Mouse (Mus musculus): Measurements from ENCODE around the gene Sat2. TPM values are rescaled to one million over a fixed set of nuclear protein-coding genes. Genes with fewer than 3 reads are reported as not detected.
A peak's percentile ranks its signal among the peaks of the same experiment; 100 is the strongest.

Sat2 gene
- total and polyA plus RNA-seq, 3 experiments: 1.5 to 7.3 TPM; not detected in 1

DNA sequence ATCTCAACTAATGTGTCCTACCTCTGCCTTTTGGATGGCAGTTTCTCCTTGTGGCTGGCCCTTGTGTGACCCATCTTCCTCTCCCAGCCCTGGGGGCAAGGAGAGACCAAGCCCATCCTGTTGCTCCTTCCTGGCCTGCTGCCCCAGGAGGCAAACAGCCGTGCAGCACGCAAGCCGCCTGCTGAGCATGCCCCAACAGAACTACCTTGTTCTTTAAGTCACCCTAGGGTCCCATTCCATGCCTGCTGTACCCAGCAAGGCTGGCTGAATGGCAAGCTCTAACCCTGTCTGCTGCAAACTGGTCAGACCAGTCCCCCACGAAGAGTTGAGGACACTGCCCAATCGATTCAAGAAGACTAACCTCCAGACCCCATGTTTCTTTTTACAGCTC is 34.2 kb downstream of the Sat2 start:
- no peak for TF ChIP-seq GATA2 (IDR thresholded peaks at IDR 0.05; ENCODE audit: borderline replicate concordance, low read depth, low read length)
- TF ChIP-seq TAL1 (conservative IDR thresholded peaks at IDR 0.05; ENCODE audit: low read depth, low read length): no peak
- TF ChIP-seq GATA1 (IDR thresholded peaks at IDR 0.05; ENCODE audit: borderline replicate concordance, low read length): no peak
- TF ChIP-seq POLR2AphosphoS5 (IDR thresholded peaks at IDR 0.05; ENCODE audit: insufficient replicate concordance, low read depth, low read length): no peak
- TF ChIP-seq CTCF (IDR thresholded peaks at IDR 0.05; ENCODE audit: low read depth, low read length): no peak
- Histone ChIP-seq H3K27me3 (ENCODE audit: insufficient read depth, low read length) (no peaks in the 10 kb centered on the region), H3K4me3 (ENCODE audit: low read depth, low read length) (no peak overlapping the region), H3K9me3 (replicated peaks) (no peaks in the 10 kb centered on the region), H3K36me3 (replicated peaks) (peaks cover 91% of the 10 kb centered on the region), H3K4me1 (ENCODE audit: insufficient read depth, low read depth, low read length) (peaks cover 61% of the 10 kb centered on the region)
- ATAC-seq (ENCODE audit: extremely low read depth, insufficient number of reproducible peaks, low FRiP score, poor library complexity, severe bottlenecking) (no peak), DNase-seq (ENCODE audit: low spot score) (no peak)

DNA sequence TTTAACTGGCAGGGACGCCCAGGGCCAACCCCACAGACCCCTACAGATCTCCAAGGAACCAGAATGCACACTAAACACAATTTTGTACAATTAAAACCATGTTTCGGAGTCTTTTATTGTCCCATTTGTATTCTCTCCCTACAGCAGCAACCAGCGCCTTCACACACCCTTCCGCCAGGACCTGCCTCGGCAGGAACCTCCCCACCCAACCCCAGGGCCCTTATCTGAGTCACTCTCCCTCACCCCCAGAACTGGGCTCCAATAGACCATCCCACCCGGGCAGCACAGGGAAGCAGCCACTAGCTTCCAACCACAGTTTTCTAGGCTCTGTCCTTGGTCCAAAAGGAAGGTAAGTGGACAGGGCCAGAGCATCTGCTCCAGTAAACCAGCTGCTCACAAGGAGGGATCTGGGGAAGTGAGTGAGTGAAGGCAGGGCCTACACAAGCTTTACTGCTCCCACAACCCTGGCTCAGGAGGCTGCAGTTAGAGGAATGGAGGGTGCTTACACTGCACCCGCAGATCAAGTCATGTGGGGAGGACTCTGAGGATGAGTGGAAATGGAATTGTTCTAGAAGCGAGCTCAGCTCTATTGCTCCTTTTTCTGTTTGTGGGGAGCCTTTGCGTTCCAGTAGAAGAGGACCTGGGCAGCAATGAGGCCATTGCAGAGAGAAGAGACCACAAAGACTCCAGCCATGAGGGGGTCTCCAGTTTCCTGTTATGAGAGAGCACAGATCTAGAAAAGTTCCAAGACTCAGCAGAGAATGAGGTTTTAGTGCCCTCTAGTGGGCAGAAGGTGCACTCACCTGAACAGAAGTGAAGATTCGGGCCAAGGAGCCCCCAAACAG is 35.0 kb downstream of the Sat2 start:
- Histone ChIP-seq H3K4me1 (ENCODE audit: insufficient read depth, low read depth, low read length) (peaks cover 68% of the 10 kb centered on the region), H3K4me3 (ENCODE audit: low read depth, low read length) (no peak overlapping the region), H3K9me3 (replicated peaks) (no peaks in the 10 kb centered on the region), H3K36me3 (replicated peaks) (peaks cover 83% of the 10 kb centered on the region), H3K27me3 (ENCODE audit: insufficient read depth, low read length) (no peaks in the 10 kb centered on the region)
- 0 out of 2 replicates have a peak, but pooled peaks have one; percentile 25 for ATAC-seq (ENCODE audit: extremely low read depth, insufficient number of reproducible peaks, low FRiP score, poor library complexity, severe bottlenecking)
- DNase-seq (ENCODE audit: low spot score): peak; percentile 48
- TF ChIP-seq POLR2AphosphoS5 (IDR thresholded peaks at IDR 0.05; ENCODE audit: insufficient replicate concordance, low read depth, low read length): no peak
- TF ChIP-seq GATA2 (IDR thresholded peaks at IDR 0.05; ENCODE audit: borderline replicate concordance, low read depth, low read length): no peak
- TF ChIP-seq GATA1 (IDR thresholded peaks at IDR 0.05; ENCODE audit: borderline replicate concordance, low read length): no peak
- TF ChIP-seq CTCF (IDR thresholded peaks at IDR 0.05; ENCODE audit: low read depth, low read length): peak; percentile 51
- no peak for TF ChIP-seq TAL1 (conservative IDR thresholded peaks at IDR 0.05; ENCODE audit: low read depth, low read length)

DNA sequence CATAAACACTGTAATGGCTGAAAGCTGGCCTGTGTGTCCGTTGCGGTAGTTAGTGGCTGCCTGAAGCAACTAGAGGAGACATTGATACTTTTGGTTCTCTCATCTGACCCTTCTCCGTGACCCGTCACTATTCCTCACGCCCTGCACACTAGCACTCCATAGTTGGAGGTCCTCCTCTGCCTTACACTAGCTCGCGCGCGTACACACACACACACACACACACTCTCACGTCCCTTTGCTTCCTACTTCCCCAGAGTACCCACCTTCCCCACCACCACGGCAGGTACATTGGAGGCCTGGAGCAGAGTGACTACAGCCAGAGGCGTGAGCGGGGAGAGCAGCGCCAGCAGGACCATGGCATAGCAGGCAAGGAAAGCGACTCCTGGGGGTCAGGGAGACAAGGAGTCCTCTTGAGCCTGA is 35.6 kb downstream of the Sat2 start:
- Histone ChIP-seq H3K36me3 (replicated peaks) (peaks cover 77% of the 10 kb centered on the region), H3K9me3 (replicated peaks) (no peaks in the 10 kb centered on the region), H3K4me1 (ENCODE audit: insufficient read depth, low read depth, low read length) (peaks cover 64% of the 10 kb centered on the region), H3K27me3 (ENCODE audit: insufficient read depth, low read length) (no peaks in the 10 kb centered on the region), H3K4me3 (ENCODE audit: low read depth, low read length) (peak overlapping the region; percentile 22; the same call in 1 of the 2 replicates)
- ATAC-seq (ENCODE audit: extremely low read depth, insufficient number of reproducible peaks, low FRiP score, poor library complexity, severe bottlenecking): no peak
- no peak for DNase-seq (ENCODE audit: low spot score)
- no peak for TF ChIP-seq CTCF (IDR thresholded peaks at IDR 0.05; ENCODE audit: low read depth, low read length)
- no peak for TF ChIP-seq POLR2AphosphoS5 (IDR thresholded peaks at IDR 0.05; ENCODE audit: insufficient replicate concordance, low read depth, low read length)
- TF ChIP-seq GATA1 (IDR thresholded peaks at IDR 0.05; ENCODE audit: borderline replicate concordance, low read length): no peak
- no peak for TF ChIP-seq GATA2 (IDR thresholded peaks at IDR 0.05; ENCODE audit: borderline replicate concordance, low read depth, low read length)
- TF ChIP-seq TAL1 (conservative IDR thresholded peaks at IDR 0.05; ENCODE audit: low read depth, low read length): no peak

GRCm38 (mm10) chr11:69661221-69661881 is 39.5 kb downstream of the Sat2 start:
- Histone ChIP-seq H3K9me3 (replicated peaks) (no peaks in the 10 kb centered on the region), H3K4me1 (ENCODE audit: insufficient read depth, low read depth, low read length) (peaks cover 68% of the 10 kb centered on the region), H3K36me3 (replicated peaks) (peaks cover 73% of the 10 kb centered on the region)

GRCm38 (mm10) chr11:69662213-69662966 is 40.6 kb downstream of the Sat2 start, which contains the start of gene Mpdu1:
Gene Mpdu1 (minus strand): TSS chr11:69662642.
- Histone ChIP-seq H3K9me3 (replicated peaks) (no peaks in the 10 kb centered on the region), H3K4me1 (ENCODE audit: insufficient read depth, low read depth, low read length) (peaks cover 61% of the 10 kb centered on the region), H3K36me3 (replicated peaks) (peaks cover 68% of the 10 kb centered on the region), H3K27me3 (ENCODE audit: insufficient read depth, low read length) (no peaks in the 10 kb centered on the region), H3K4me3 (ENCODE audit: low read depth, low read length) (peak within 1 kb of the TSS; percentile 73)
- ATAC-seq (ENCODE audit: extremely low read depth, insufficient number of reproducible peaks, low FRiP score, poor library complexity, severe bottlenecking): peak; percentile 78
- DNase-seq (ENCODE audit: low spot score): peak; percentile 90
- TF ChIP-seq GATA1 (IDR thresholded peaks at IDR 0.05; ENCODE audit: borderline replicate concordance, low read length): no peak
- no peak for TF ChIP-seq GATA2 (IDR thresholded peaks at IDR 0.05; ENCODE audit: borderline replicate concordance, low read depth, low read length)
- TF ChIP-seq POLR2AphosphoS5 (IDR thresholded peaks at IDR 0.05; ENCODE audit: insufficient replicate concordance, low read depth, low read length): no peak; the same call in 1 of the 2 replicates
- no peak for TF ChIP-seq CTCF (IDR thresholded peaks at IDR 0.05; ENCODE audit: low read depth, low read length)
- TF ChIP-seq TAL1 (conservative IDR thresholded peaks at IDR 0.05; ENCODE audit: low read depth, low read length): no peak

More at GRCm38 (mm10) chr11:69661221-69661881, 39.5 kb downstream of the Sat2 start:
- DNase-seq (ENCODE audit: low spot score) (no peak), ATAC-seq (ENCODE audit: extremely low read depth, insufficient number of reproducible peaks, low FRiP score, poor library complexity, severe bottlenecking) (no peak)
- Histone ChIP-seq H3K4me3 (ENCODE audit: low read depth, low read length) (peak overlapping the region; percentile 73), H3K27me3 (ENCODE audit: insufficient read depth, low read length) (no peaks in the 10 kb centered on the region)
- no peak for TF ChIP-seq GATA1 (IDR thresholded peaks at IDR 0.05; ENCODE audit: borderline replicate concordance, low read length)
- TF ChIP-seq CTCF (IDR thresholded peaks at IDR 0.05; ENCODE audit: low read depth, low read length): no peak
- TF ChIP-seq GATA2 (IDR thresholded peaks at IDR 0.05; ENCODE audit: borderline replicate concordance, low read depth, low read length): no peak
- TF ChIP-seq TAL1 (conservative IDR thresholded peaks at IDR 0.05; ENCODE audit: low read depth, low read length): no peak
- TF ChIP-seq POLR2AphosphoS5 (IDR thresholded peaks at IDR 0.05; ENCODE audit: insufficient replicate concordance, low read depth, low read length): no peak

Measured in G1E (cell line).